Mouse (Mus musculus) 3T3-L1 (cell line): Measurements from ENCODE around the gene Defb15.
"Not testable (repeated sequence)": the region's sequence is repeated elsewhere in the genome, so short reads cannot be mapped to it uniquely, and the experiment has no call there.

Experiments
- DNase-seq: peaks from one replicate; pipeline ENCODE4 v3.0.0-alpha.2; 2015; ENCODE audit warnings: low read depth, low spot score

Gene Defb15

GRCm38 (mm10) chr8:21932610-21933009, at the start of gene Defb15:
Defb15 (minus strand) TSS chr8:21932710.
- DNase-seq, result no peak

DNA sequence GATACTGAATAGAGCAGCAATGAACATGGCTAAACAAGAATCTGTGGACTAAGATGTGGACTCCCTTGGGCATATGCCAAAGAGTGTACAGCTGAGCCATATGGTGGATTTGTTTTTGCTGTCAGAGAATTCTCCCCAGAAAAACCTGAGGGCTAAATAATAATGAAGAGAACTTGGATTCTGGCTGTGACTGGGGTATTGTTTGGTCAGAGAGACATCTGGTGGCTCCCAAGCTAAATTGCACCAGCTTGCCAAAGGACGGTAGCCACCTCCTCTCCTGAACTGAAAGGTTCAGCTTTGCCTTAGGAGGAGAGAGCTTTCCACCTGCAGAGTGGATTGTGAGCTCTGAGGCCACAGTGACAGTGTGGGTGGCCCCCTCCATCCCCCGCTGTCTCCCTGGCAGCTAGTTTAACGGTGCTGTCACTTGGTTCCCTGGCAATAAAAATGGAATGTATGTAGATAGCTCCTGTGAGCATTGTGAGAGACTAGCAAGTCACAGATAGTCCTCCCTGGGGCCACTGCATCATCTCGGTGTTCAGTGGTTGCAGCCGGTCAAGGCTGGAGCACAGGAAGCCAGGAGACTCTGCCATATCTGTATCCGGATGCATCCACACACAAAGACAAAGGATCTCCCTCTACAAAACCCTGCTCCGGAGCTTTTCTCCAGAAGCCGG, 49.3 kb upstream of the Defb15 start:
- DNase-seq, result peak; percentile 27

DNA sequence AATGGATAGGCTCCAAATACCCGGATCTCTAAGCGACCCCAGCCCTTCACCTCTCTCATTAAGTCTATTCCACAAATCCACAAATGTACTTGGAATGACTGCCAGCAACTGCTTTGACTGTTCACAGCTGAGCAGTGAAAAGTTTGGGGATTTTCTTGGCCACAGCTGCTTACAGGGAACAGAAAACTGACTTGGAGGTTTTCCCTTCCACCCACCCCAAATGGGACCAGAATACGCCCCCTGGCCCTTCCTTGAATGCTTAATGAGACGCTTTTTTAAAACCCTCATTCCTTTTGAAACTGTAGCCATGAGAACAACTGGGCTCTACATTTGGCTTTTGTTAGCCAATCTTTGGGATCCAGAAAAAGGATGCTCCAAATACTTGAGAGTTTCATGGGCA, 45.7 kb upstream of the Defb15 start:
- no peak for DNase-seq

GRCm38 (mm10) chr8:21969475-21969874, 37.0 kb upstream of the Defb15 start, which contains the start of gene Ccdc70:
Ccdc70 (plus strand) TSS chr8:21969775.
- no peak for DNase-seq

GRCm38 (mm10) chr8:21966646-21967045, 34.1 kb upstream of the Defb15 start:
- DNase-seq, result no peak

GRCm38 (mm10) chr8:21958414-21958813, 25.9 kb upstream of the Defb15 start, which contains the start of gene Fam90a1a:
Fam90a1a (plus strand) TSS chr8:21958714.
- DNase-seq, result no peak

DNA sequence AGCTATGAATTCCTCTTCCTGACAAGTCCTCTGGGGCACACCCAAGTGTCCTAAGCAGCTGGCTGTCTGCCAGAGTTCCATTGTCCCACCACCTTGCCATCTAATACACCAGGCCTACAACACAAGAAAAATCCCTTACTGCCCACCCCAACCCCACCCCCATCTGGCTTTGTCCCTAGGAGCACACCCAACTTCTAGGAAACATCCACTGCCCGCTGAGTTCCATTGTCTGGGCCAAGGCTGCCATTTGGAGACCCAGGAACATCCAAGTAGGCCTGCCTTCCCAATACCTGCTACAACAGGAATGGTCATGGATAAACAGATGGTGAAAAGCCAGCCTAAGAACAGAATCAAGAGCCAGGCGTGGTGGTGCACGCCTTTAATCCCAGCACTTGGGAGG, 23.8 kb upstream of the Defb15 start:
- no peak for DNase-seq

- peak; percentile 71 for DNase-seq
Measured at GRCm38 (mm10) chr8:21955321-21955720, 22.8 kb upstream of the Defb15 start.

DNA sequence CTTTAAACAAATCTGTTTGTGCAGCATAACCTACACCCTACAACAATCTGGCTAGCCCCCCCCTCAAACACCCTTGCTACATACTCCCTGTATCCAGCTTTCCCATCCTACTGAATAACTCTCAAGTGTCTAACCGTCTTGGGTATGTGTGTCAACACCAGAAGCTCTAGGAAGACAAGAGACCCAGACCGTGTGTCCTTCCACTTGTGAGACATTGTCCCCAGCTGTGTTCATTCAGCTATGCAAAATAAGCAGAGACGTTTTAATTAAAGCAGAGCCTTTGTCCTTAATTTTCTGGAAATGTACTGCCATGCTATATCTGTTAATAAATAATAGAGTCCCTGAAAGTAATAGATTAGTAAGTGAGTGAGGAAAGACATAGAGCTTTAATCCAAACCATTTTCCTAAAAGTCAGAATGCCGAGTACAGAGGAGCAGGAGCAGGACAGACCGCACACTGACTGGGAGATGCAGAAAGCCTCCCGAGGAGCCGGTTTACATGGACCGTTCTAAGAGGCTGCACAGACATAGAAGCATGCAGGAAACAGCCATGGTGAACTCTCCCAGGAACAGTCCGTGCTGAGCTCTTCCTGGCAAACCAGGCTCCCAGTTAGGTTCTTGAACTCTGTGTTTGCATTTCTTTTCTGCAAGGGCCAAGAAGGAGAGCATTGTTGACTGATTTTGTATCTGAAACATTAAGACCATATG, 15.0 kb upstream of the Defb15 start:
- no peak for DNase-seq

DNA sequence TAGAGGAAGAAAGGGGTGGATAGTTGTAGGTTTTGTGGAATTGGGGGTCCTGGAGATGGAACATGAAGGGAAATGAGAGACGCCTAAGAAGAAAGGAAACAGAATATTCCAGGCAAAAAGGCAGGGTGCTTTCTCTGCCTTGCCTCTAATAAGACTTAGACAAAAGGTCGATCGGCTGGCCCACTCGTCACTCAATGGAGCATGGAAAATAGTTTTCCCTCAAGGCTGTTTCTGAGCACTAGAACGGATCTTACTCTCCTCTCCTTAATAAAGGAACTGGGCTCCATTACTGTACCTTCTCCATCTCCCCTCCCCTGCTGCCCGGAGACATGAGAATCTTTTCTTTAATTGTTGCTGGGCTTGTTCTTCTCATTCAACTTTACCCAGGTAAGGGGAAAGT, 14.0 kb upstream of the Defb15 start, which contains the start of gene Defb13:
Gene Defb13, plus strand, starts transcription at position 301 of the 400 bp plus-strand sequence.
- DNase-seq, result no peak

GRCm38 (mm10) chr8:21938052-21938451, 5.5 kb upstream of the Defb15 start, which contains the start of gene Defb35:
Defb35 (plus strand) TSS chr8:21938352.
- DNase-seq, result not testable (repeated sequence)

- not testable (repeated sequence) for DNase-seq
Measured at GRCm38 (mm10) chr8:21930754-21931153, 1.8 kb downstream of the Defb15 start.

DNA sequence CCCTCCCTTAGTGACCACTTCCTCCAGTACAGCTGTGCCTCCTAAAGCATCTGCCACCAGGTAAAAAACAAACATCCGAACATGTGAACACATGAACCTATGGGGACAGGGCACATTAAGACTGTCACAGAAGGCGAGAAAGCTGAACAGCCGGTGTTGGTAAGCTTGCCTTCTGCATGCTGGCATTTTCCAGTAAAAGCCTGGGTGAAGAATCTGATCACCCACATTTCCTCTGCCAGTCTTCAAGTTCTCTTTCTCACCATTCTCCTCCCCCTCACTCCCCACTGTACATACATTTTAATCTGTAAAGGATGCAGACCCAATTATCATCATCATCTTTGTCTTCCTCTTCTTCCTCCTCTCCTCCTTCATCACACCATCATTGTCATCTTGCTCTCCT, 16.9 kb downstream of the Defb15 start:
- DNase-seq, result no peak

- DNase-seq, result no peak
Measured at GRCm38 (mm10) chr8:21912554-21912953, 20.0 kb downstream of the Defb15 start.

DNA sequence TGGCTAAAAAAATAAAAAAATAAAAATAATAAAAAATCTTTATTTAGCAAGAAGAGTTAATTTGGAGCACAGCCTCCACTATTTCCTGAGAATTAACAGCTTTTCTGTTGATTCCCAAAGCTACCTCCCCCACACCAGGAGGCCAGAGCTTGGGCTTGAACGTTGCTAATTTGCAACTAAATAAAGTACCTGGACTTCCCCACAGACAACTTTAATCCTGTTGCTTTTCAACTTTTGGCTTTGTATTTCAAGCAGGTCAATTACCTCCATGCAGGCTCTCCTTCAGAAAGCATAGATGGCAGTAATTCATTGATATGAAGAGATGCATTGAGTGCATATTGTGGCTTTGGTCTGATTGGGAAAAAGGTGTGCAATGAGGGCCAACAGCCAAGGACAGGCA, 20.6 kb downstream of the Defb15 start:
- no peak for DNase-seq

DNA sequence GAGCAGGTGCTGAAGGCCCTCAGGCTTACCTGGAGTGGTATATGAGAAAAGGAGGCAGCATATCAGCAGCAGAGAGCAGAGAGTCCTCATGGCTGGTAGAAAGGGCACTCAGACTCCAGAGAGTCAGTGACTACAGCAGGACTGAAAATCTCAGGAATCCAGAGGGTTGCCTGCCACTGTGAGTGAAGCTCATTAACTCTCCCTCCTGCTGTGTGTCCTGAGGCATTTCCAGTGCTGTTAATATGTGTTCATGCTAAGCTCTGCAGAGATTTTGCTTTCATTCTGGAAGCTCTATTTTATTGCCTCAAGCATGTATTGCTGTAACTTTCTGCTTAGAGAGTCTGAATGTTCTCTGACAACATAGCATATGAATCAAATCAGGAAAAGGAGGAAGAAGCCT, 26.2 kb downstream of the Defb15 start, which contains the start of gene Defb11:
Gene Defb11, minus strand, starts transcription at position 123 of the 400 bp plus-strand sequence.
- not testable (repeated sequence) for DNase-seq

- DNase-seq, result not testable (repeated sequence)
Measured at GRCm38 (mm10) chr8:21885321-21885720, 47.2 kb downstream of the Defb15 start, which contains the start of gene Defb9. Defb9 (minus strand) TSS chr8:21885421.
